Mouse (Mus musculus): Measurements from ENCODE around the gene Eif3k.

GRCm38 (mm10) chr7:28983849-28984248 is 2.2 kb upstream of the Eif3k start:
- TF ChIP-seq CTCF (IDR thresholded peaks at IDR 0.05; ENCODE audit: extremely low read depth, insufficient read depth, low read length) (no peak), POLR2A (IDR thresholded peaks at IDR 0.05; ENCODE audit: extremely low read depth, insufficient read depth, low read length) (no peak)

All from cortical plate, adult 2 months (tissue).